Mouse (Mus musculus) lung, postnatal 4 days (tissue): ENCODE measurements around the gene Hspb2.
A peak's percentile ranks its signal among the peaks of the same experiment; 100 is the strongest.

ENCODE experiments used
- DNase-seq, 2 experiments: peaks; one replicate each; pipeline ENCODE4 v3.0.0; 2021

Gene Hspb2

GRCm38 (mm10) chr9:50752054-50752602, at the start of gene Hspb2:
Hspb2 (minus strand) TSS chr9:50752354.
- peak; percentile 51 to 64 for DNase-seq

- DNase-seq = peak in 1 of 2 experiments; percentile 66
Observed at GRCm38 (mm10) chr9:50800985-50801384, 48.8 kb upstream of the Hspb2 start.

- peak; percentile 58 to 61 for DNase-seq
Observed at GRCm38 (mm10) chr9:50798368-50798767, 46.2 kb upstream of the Hspb2 start.

GRCm38 (mm10) chr9:50797641-50798040, 45.5 kb upstream of the Hspb2 start:
- no peak for DNase-seq

- DNase-seq = no peak
Observed at GRCm38 (mm10) chr9:50796776-50797175, 44.6 kb upstream of the Hspb2 start.

- no peak for DNase-seq
Observed at GRCm38 (mm10) chr9:50795266-50795665, 43.1 kb upstream of the Hspb2 start.

GRCm38 (mm10) chr9:50782155-50782554, 30.0 kb upstream of the Hspb2 start:
- DNase-seq = peak in 1 of 2 experiments; percentile 40

GRCm38 (mm10) chr9:50776162-50776760, 24.1 kb upstream of the Hspb2 start:
- no peak for DNase-seq

- peak in 1 of 2 experiments; percentile 18 for DNase-seq
Observed at GRCm38 (mm10) chr9:50775662-50776126, 23.5 kb upstream of the Hspb2 start.

GRCm38 (mm10) chr9:50774991-50775612, 22.9 kb upstream of the Hspb2 start, which contains the start of the genes Alg9 and 1110032A03Rik:
Alg9 (plus strand) TSS chr9:50775019.
1110032A03Rik (minus strand) TSS chr9:50775520.
- DNase-seq = peak; percentile 91 to 93

- no peak for DNase-seq
Observed at GRCm38 (mm10) chr9:50774026-50774462, 21.9 kb upstream of the Hspb2 start.

- DNase-seq = no peak
Observed at GRCm38 (mm10) chr9:50770011-50770410, 17.9 kb upstream of the Hspb2 start.

- peak; percentile 97 to 98 for DNase-seq
Observed at GRCm38 (mm10) chr9:50768107-50769002, 16.2 kb upstream of the Hspb2 start, which contains the start of gene Fdxacb1. Fdxacb1 (plus strand) TSS chr9:50768236.

GRCm38 (mm10) chr9:50767531-50768106, 15.5 kb upstream of the Hspb2 start:
- no peak for DNase-seq

- DNase-seq = peak in 1 of 2 experiments; percentile 35
Observed at GRCm38 (mm10) chr9:50763331-50763730, 11.2 kb upstream of the Hspb2 start.

- DNase-seq = no peak
Observed at GRCm38 (mm10) chr9:50761520-50762243, 9.5 kb upstream of the Hspb2 start.

GRCm38 (mm10) chr9:50756711-50757110, 4.6 kb upstream of the Hspb2 start:
- DNase-seq = no peak

- DNase-seq = no peak
Observed at GRCm38 (mm10) chr9:50753947-50754346, 1.8 kb upstream of the Hspb2 start.

GRCm38 (mm10) chr9:50752784-50753615, 846 bp upstream of the Hspb2 start:
- DNase-seq = peak; percentile 83 to 93

- peak in 1 of 2 experiments; percentile 29 for DNase-seq
Observed at GRCm38 (mm10) chr9:50751323-50751722, 831 bp downstream of the Hspb2 start, which contains the start of gene Cryab. Cryab (plus strand) TSS chr9:50751325.

GRCm38 (mm10) chr9:50750706-50751105, 1.4 kb downstream of the Hspb2 start:
- DNase-seq = no peak
